Mouse (Mus musculus): ENCODE data around the gene Mri1. TPM values are rescaled to one million over a fixed set of nuclear protein-coding genes. Genes with fewer than 3 reads are reported as not detected.
A peak's percentile ranks its signal among the peaks of the same experiment; 100 is the strongest.

The Mri1 gene
- total and polyA plus RNA-seq, 3 experiments = 7.0 to 58.7 (median 14.1) TPM

- TF ChIP-seq TAL1 (conservative IDR thresholded peaks at IDR 0.05; ENCODE audit: low read depth, low read length) (no peak), GATA2 (IDR thresholded peaks at IDR 0.05; ENCODE audit: borderline replicate concordance, low read depth, low read length) (no peak), POLR2AphosphoS5 (IDR thresholded peaks at IDR 0.05; ENCODE audit: insufficient replicate concordance, low read depth, low read length) (no peak), GATA1 (IDR thresholded peaks at IDR 0.05; ENCODE audit: borderline replicate concordance, low read length) (no peak), CTCF (IDR thresholded peaks at IDR 0.05; ENCODE audit: low read depth, low read length) (no peak)
- DNase-seq (ENCODE audit: low spot score) (no peak), ATAC-seq (ENCODE audit: extremely low read depth, insufficient number of reproducible peaks, low FRiP score, poor library complexity, severe bottlenecking) (no peak)
- H3K36me3 ChIP-seq (replicated peaks) = peaks cover 96% of the 10 kb centered on the region
- no peaks in the 10 kb centered on the region for H3K27me3 ChIP-seq (ENCODE audit: insufficient read depth, low read length)
- no peak overlapping the region for H3K4me3 ChIP-seq (ENCODE audit: low read depth, low read length)
- peaks cover 34% of the 10 kb centered on the region for H3K4me1 ChIP-seq (ENCODE audit: insufficient read depth, low read depth, low read length)
- no peaks in the 10 kb centered on the region for H3K9me3 ChIP-seq (replicated peaks)
Observed at GRCm38 (mm10) chr8:84213277-84213676, 43.8 kb downstream of the Mri1 start.

DNA sequence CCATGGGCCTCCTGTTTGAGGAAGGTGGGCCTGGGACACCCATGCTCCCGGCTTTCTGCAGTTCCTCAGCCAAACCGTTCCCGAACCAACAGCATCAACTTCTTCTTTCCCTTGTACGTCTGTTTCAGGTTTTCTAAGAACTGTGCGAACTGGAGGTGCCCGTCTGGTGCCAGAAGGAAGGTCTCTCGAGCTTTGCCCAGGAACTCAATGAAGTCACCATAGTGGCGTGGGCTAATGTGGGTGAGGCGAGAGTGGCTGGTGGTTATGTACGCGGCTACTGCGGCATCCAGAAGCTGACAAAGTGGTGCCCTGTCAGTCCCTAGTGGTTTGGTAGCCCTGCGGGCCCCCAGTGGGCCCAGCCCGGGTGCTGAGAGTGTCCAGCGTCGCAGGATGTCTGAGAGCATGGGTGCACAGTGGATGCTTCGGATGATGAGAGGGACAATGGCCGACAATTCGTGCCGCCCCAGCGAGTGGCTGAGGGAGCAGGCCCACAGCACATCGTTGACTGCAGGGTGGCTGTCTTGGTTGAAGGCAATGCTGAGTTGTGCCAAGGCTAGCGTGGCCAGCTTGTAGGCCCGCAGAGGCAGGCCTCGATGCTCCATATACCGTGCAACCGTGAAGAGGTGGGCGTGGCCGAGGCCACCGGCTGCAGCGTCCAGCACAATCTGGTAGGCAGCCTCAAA lies 45.1 kb downstream of the Mri1 start:
- H3K4me3 ChIP-seq (ENCODE audit: low read depth, low read length) = no peak overlapping the region
- no peaks in the 10 kb centered on the region for H3K27me3 ChIP-seq (ENCODE audit: insufficient read depth, low read length)
- no peak for TF ChIP-seq TAL1 (conservative IDR thresholded peaks at IDR 0.05; ENCODE audit: low read depth, low read length)
- TF ChIP-seq POLR2AphosphoS5 (IDR thresholded peaks at IDR 0.05; ENCODE audit: insufficient replicate concordance, low read depth, low read length) = 0 out of 2 replicates have a peak, but pooled peaks have one; percentile 25

DNA sequence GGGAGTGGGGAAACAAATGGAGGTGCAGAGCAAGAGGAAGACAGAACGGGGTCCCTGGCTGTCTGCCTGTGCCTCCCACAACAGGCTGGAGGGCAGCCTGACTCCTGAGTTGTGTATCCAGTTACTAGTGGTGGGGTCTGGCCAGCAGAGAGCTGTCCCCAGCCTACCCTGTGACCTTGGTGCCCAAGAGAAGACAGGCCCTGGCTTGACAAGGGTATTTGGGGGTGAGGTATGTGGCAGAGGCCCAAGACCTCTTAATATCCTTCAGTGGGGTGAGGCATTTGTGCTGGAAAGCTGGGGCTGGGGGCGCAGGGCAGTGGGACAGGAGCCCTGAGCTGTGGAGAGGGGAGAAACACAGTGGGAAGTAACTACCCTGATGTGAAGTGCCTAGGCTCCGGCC lies 45.9 kb downstream of the Mri1 start:
- TF ChIP-seq GATA2 (IDR thresholded peaks at IDR 0.05; ENCODE audit: borderline replicate concordance, low read depth, low read length) (no peak), GATA1 (IDR thresholded peaks at IDR 0.05; ENCODE audit: borderline replicate concordance, low read length) (no peak), TAL1 (conservative IDR thresholded peaks at IDR 0.05; ENCODE audit: low read depth, low read length) (no peak), CTCF (IDR thresholded peaks at IDR 0.05; ENCODE audit: low read depth, low read length) (no peak), POLR2AphosphoS5 (IDR thresholded peaks at IDR 0.05; ENCODE audit: insufficient replicate concordance, low read depth, low read length) (no peak)
- H3K36me3 ChIP-seq (replicated peaks) = peaks cover 94% of the 10 kb centered on the region
- no peak overlapping the region for H3K4me3 ChIP-seq (ENCODE audit: low read depth, low read length)

More for the DNA sequence above, 45.1 kb downstream of the Mri1 start:
- H3K9me3 ChIP-seq (replicated peaks) = no peaks in the 10 kb centered on the region
- DNase-seq (ENCODE audit: low spot score) = no peak
- ATAC-seq (ENCODE audit: extremely low read depth, insufficient number of reproducible peaks, low FRiP score, poor library complexity, severe bottlenecking) = no peak
- peaks cover 95% of the 10 kb centered on the region for H3K36me3 ChIP-seq (replicated peaks)
- H3K4me1 ChIP-seq (ENCODE audit: insufficient read depth, low read depth, low read length) = peaks cover 47% of the 10 kb centered on the region

GRCm38 (mm10) chr8:84210167-84210791 lies 46.8 kb downstream of the Mri1 start:
- peaks cover 94% of the 10 kb centered on the region for H3K36me3 ChIP-seq (replicated peaks)
- ATAC-seq (ENCODE audit: extremely low read depth, insufficient number of reproducible peaks, low FRiP score, poor library complexity, severe bottlenecking) = no peak

More for the DNA sequence above, 45.9 kb downstream of the Mri1 start:
- ATAC-seq (ENCODE audit: extremely low read depth, insufficient number of reproducible peaks, low FRiP score, poor library complexity, severe bottlenecking) (no peak), DNase-seq (ENCODE audit: low spot score) (no peak)
- Histone ChIP-seq H3K27me3 (ENCODE audit: insufficient read depth, low read length) (no peaks in the 10 kb centered on the region), H3K4me1 (ENCODE audit: insufficient read depth, low read depth, low read length) (peaks cover 52% of the 10 kb centered on the region), H3K9me3 (replicated peaks) (no peaks in the 10 kb centered on the region)

DNA sequence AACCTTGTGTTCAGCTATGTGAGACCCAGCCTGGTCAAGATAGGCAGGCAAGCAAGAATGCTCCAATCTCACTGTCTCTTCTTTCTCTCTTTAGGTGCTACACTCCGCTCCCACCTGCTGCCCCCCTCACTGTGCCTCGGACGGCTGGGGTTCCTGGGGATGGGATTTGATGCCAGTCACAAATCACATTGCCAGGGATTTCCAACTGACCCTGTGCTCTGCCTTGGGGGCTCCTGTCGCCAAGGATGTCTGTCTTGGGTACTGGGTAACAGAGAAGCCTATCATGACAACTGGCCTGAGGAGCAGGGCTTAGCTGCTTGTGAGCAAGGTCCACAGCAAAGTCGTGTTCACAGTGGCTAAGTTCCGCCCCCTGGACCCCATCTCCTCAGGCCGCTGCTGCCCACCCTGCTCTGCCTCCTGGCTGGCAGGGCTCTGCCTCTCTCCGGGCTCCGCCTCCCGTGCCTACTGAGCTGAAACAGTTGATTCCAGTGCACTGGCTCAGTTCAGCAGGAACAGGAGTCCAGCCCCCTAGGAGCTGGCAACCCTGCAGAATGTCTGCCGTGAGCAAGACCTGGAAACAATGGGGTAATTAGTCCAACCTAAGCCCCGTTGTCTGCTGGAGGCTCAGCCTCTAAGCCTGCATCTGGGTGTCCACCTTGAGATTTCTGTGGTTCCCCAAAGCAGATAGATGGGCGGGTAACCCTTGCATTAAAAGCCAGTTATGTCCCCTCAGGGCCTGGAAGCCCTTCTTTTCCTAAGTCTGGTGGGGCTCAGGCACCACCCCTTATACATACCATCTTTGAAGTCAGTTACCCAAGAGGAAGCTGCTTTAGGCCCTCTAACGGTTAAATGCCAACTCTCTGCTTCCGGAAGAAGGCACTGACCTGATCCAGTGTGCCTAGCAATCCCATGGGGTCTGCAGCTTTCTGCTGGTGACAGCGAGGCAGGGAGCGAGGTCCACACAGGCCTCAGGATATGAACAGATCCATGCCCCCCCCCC lies 48.4 kb downstream of the Mri1 start:
- H3K9me3 ChIP-seq (replicated peaks) = no peaks in the 10 kb centered on the region
- DNase-seq (ENCODE audit: low spot score) = no peak
- peaks cover 92% of the 10 kb centered on the region for H3K36me3 ChIP-seq (replicated peaks)
- TF ChIP-seq POLR2AphosphoS5 (IDR thresholded peaks at IDR 0.05; ENCODE audit: insufficient replicate concordance, low read depth, low read length) (no peak), TAL1 (conservative IDR thresholded peaks at IDR 0.05; ENCODE audit: low read depth, low read length) (no peak), GATA1 (IDR thresholded peaks at IDR 0.05; ENCODE audit: borderline replicate concordance, low read length) (no peak), GATA2 (IDR thresholded peaks at IDR 0.05; ENCODE audit: borderline replicate concordance, low read depth, low read length) (no peak), CTCF (IDR thresholded peaks at IDR 0.05; ENCODE audit: low read depth, low read length) (no peak)
- peak overlapping the region; percentile 49; the same call in 1 of the 2 replicates for H3K4me3 ChIP-seq (ENCODE audit: low read depth, low read length)
- no peaks in the 10 kb centered on the region for H3K27me3 ChIP-seq (ENCODE audit: insufficient read depth, low read length)
- no peak for ATAC-seq (ENCODE audit: extremely low read depth, insufficient number of reproducible peaks, low FRiP score, poor library complexity, severe bottlenecking)
- peaks cover 71% of the 10 kb centered on the region for H3K4me1 ChIP-seq (ENCODE audit: insufficient read depth, low read depth, low read length)

More at GRCm38 (mm10) chr8:84210167-84210791, 46.8 kb downstream of the Mri1 start:
- TF ChIP-seq CTCF (IDR thresholded peaks at IDR 0.05; ENCODE audit: low read depth, low read length) (peak; percentile 88), TAL1 (conservative IDR thresholded peaks at IDR 0.05; ENCODE audit: low read depth, low read length) (no peak)
- H3K9me3 ChIP-seq (replicated peaks) = no peaks in the 10 kb centered on the region
- no peaks in the 10 kb centered on the region for H3K27me3 ChIP-seq (ENCODE audit: insufficient read depth, low read length)
- H3K4me3 ChIP-seq (ENCODE audit: low read depth, low read length) = no peak overlapping the region
- DNase-seq (ENCODE audit: low spot score) = peak; percentile 58
- peaks cover 59% of the 10 kb centered on the region for H3K4me1 ChIP-seq (ENCODE audit: insufficient read depth, low read depth, low read length)

DNA sequence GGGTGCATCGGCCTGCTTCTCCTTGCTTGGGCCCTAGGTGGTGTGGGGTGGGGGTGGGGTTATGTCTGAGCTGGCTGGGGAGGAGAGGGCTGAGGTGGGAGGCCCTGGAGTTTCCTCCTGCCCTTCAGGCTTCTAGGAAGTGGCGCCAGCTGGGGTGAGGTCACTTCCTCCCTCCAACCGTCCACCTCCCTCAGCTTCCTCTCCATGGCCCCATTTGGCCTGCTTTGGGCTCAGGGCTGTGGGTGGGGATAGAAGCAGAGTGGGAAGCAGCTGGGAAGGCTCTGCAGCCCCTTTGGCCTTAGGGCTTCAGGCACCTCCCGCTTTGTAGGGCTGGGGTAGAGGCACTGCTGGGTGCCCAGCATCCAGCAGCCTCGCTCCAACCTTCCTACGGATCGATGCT lies 49.3 kb downstream of the Mri1 start:
- peaks cover 79% of the 10 kb centered on the region for H3K4me1 ChIP-seq (ENCODE audit: insufficient read depth, low read depth, low read length)
- ATAC-seq (ENCODE audit: extremely low read depth, insufficient number of reproducible peaks, low FRiP score, poor library complexity, severe bottlenecking) (peak; percentile 60), DNase-seq (ENCODE audit: low spot score) (peak; percentile 89)
- H3K4me3 ChIP-seq (ENCODE audit: low read depth, low read length) = peak overlapping the region; percentile 49; the same call in 1 of the 2 replicates
- TF ChIP-seq CTCF (IDR thresholded peaks at IDR 0.05; ENCODE audit: low read depth, low read length) (no peak), GATA1 (IDR thresholded peaks at IDR 0.05; ENCODE audit: borderline replicate concordance, low read length) (no peak), TAL1 (conservative IDR thresholded peaks at IDR 0.05; ENCODE audit: low read depth, low read length) (no peak), GATA2 (IDR thresholded peaks at IDR 0.05; ENCODE audit: borderline replicate concordance, low read depth, low read length) (no peak), POLR2AphosphoS5 (IDR thresholded peaks at IDR 0.05; ENCODE audit: insufficient replicate concordance, low read depth, low read length) (no peak)
- no peaks in the 10 kb centered on the region for H3K9me3 ChIP-seq (replicated peaks)
- no peaks in the 10 kb centered on the region for H3K27me3 ChIP-seq (ENCODE audit: insufficient read depth, low read length)
- H3K36me3 ChIP-seq (replicated peaks) = peaks cover 91% of the 10 kb centered on the region

Measured in G1E (cell line).